Mouse (Mus musculus) cerebellum, postnatal 25 days (tissue): ENCODE data around the gene Jarid2.
A peak's percentile ranks its signal among the peaks of the same experiment; 100 is the strongest.

Experiments
- DNase-seq, 2 experiments: peaks; one replicate each; pipeline ENCODE4 v3.0.0; 2021; ENCODE audit warnings: mixed read lengths in 2 of 2

Jarid2 gene

GRCm38 (mm10) chr13:44921095-44921494 lies 191.8 kb downstream of the Jarid2 start:
- DNase-seq: no peak

- DNase-seq: peak; percentile 54 to 69
These were observed 192.4 kb downstream of the Jarid2 start for GRCm38 (mm10) chr13:44921721-44922120.

DNA sequence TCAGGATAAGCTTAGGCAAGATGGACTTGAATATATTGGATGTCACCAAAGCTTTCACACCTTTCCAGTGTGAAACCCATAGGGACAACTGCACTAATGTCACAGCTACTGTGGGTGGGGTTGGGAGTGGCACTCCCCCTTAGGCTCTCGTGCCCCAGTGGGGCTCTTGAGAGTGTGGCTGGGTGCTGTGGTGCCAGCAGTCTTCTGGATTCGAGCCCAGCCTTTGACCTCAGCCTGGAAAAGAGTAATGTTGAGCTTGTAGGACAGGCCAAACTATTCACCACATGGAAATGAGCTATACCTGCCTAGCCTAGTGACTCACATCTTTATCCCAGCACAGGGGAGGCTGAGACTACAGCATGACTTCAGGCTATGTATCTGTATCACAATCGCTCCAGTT lies 194.8 kb downstream of the Jarid2 start:
- DNase-seq: no peak

- no peak for DNase-seq
These were observed 195.9 kb downstream of the Jarid2 start for GRCm38 (mm10) chr13:44925173-44925572.

- DNase-seq: no peak
These were observed 197.0 kb downstream of the Jarid2 start for GRCm38 (mm10) chr13:44926311-44926710.

DNA sequence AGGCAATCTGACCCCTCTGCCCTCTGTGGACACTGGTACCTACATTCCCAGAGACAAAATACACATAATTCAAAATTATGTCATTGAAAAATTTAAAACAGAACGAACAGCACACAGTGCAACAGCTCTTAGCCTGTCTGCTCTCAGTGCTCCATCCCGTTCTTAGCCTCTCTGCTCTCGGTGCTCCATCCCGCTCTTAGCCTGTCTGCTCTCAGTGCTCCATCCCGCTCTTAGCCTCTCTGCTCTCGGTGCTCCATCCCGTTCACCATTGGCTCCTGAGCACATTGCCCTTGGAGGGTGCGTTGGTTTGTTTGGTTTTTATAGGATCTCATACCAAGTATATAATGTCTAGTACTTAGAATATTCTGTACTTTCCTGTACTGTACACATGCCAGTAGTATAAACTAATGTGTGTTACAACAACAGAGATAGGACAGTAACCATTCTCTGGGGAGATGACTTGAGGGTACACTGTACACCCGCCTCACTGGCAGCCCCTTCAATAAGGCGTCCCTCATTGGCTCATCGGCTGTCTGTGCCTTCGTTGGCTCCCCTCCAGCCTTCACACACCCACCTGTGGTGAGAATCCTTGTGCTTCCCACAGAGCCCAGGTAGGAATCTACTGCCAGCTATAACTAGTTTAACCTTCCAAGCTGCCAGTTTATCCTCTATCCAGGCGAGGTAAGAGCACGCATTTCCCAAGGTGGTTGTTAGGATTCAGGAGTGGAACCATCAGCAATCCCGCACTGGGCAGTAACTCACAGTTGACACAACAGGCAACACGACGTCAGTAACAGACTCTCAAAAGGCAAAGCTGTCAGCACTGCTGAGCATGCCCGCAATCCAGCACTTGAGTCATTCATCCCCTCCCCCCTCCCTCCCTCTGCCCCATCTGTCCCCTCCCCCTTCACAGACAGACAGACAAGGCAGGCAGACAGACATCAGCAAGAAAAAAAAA lies 203.3 kb downstream of the Jarid2 start:
- DNase-seq: peak in 1 of 2 experiments; percentile 47

DNA sequence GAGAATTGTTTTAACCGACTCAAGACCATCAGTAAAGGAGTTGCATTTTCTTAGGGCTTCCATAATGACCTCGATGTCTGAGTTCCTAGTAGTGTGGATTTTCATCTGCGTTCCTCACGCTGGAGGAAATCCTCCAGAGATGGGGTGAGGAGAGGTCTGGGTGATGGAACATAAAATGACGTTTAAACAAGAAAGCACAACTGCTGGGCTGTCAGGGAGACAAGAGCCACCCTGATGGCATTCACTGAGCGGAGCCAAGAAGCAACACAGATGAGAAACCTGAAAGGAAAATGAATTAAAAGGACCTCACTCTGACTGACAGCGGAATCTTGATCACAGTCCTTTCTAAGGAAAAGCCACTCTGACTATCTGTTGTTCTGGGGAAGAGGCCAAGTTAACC lies 204.3 kb downstream of the Jarid2 start:
- no peak for DNase-seq

DNA sequence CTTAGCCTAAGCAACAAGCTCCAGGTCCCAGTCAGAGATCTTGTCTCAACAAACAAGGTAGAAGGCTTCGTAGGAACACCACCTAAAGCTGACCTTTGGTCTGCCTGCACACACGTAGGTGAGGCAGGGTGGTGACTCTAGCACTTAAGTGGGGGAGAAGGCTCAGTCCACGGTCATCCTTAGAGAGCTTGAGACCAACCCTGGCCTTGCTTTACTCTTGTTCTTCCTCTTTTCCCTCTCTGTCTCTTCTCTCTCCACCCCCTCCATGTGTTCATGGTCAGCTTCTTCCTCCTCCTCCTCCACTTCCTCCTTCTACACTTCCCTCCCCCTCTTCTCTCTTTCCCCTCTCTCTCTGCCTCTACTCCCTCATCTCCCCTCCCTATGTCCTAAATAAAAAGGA lies 208.4 kb downstream of the Jarid2 start:
- DNase-seq: no peak

DNA sequence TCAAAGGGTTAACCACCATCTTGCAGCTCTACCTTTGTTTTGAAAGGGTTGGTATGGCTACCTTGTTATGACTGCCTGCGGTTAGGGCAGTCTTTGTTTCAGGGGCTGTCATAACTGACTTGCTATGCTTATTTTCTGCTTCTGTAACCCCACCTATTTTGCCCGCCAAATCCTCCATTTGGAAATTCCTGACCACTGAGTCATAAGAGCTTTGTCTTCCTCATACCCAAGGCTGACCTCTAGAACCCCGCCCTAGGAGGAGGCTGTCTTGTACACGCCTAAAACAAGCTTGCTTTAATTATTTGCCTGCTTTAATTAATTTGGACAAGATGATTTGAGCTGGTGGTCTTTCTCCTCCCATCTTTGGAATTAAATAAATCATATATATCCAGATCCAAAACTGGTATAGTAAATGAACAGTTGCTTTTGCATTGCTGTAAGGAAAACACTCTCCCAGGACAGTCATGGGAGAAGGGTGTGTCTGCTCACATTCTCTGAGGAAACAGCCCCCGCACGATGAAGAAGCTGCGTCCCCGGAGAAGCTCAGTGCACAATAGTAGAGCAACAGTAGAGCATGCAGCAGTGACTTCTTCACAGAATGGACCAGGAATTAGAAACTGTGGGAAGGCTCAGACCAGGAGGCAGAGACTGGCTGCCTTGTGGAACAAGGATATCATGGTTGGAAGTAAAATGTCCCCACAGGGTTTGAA lies 210.2 kb downstream of the Jarid2 start:
- no peak for DNase-seq

- DNase-seq: no peak
These were observed 214.3 kb downstream of the Jarid2 start for GRCm38 (mm10) chr13:44943618-44944017.

DNA sequence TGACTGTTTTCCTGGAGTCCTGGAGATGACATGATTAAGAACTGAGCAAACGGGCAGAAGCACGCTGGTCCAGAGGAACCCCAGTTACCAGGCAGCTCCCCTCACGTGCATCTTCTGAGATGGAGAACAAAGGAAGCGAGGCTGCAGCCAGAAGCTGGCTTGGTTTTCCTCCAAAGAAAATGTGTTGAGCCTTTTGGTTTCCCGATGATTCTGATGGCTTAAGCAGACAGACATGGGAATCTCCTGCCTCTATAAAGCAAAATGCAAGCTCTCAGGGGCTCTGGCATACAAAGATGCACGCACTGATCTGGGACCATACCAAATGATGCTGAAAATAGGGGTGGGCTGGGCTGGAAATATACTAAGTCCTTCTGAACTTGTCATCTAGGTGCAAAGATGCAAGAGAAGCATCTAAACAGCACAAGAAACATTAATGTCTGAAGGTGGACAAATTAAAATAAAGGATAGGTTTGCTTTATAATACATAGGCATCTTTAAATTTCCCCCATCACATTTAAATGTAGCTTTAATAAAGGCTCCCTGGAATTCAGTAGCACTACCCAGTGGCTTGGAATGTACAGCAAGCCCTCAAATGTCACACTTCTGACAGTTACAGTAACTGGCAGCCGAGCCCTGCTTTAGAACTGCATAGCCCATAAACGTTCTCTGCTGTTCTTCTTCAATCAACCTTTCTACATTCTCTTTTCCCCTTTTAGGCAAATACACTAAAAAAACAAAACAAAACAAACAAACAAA lies 217.8 kb downstream of the Jarid2 start:
- peak; percentile 55 to 60 for DNase-seq

DNA sequence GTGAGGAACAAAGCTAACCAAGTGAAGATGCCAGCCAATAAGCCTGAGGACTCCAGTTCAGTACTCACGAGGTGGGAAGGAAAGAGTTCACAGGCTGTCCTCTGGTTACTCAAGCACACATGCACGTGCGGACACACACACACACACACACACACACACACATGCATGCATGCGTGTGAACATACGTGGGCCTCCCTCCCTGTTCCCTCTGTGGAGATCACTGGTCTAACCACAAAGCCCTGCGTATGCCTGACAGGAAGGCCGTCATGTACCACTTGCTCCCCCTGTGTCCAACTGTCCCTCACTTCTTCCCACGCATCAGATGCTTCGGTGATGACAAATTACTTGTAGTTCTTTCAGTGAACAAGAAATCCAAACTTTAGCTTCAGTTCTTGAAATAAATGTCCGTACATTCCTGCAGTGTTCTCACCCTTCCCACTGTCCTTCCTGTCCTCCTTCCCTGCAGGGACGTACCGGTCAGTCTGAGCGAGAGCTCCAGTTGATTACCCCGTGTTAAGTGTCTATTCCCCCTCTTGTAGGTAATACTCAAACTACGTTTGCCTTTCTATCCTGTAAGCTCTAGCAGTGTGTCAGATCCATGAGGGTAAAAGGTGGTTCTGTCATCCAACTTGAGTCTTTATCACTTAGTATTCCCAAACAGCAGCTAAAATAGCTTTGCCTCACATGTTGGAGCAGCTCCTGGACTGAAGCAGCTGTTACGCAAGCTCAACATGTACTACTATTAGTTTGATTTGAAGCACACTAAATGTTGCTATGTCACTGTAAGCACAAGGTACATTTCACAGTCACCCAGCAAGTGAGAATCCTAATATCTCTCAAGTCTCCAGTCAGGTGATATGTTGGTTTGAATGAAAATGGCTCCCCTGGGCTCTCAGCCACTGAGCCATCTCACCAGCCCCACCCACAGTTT lies 219.3 kb downstream of the Jarid2 start:
- no peak for DNase-seq

DNA sequence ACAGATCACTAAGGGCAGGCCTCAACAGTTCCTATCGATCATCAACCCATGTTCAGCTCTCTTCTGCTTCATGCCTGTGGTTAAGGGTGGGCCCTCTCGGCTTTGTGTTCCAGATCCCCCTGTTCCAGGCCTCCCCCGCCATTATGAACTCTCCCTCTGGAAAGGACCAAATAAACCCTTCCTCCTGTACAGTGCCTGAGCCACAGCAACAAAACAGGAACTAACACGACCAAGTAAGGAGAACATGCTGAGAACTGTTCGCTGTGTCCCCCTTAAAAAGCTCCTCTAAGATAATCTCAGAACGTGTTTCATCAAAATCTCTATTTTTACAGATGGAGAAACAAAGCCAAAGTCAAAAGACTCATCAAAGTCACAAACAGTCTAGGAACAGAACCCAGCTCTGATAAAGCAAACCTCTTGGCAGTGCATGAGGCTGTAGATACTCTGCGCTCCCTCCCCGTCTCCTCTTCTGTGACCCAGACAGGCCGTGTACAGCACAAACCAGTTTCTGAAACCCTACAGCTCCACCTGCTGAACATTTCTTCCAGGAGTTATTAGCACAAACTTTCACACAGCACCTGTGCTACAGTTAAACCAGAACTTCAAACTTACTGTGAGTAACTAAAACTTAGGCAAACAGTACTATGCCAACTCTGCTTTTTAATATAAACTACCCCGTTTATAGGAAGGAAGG lies 223.3 kb downstream of the Jarid2 start:
- DNase-seq: peak in 1 of 2 experiments; percentile 49

DNA sequence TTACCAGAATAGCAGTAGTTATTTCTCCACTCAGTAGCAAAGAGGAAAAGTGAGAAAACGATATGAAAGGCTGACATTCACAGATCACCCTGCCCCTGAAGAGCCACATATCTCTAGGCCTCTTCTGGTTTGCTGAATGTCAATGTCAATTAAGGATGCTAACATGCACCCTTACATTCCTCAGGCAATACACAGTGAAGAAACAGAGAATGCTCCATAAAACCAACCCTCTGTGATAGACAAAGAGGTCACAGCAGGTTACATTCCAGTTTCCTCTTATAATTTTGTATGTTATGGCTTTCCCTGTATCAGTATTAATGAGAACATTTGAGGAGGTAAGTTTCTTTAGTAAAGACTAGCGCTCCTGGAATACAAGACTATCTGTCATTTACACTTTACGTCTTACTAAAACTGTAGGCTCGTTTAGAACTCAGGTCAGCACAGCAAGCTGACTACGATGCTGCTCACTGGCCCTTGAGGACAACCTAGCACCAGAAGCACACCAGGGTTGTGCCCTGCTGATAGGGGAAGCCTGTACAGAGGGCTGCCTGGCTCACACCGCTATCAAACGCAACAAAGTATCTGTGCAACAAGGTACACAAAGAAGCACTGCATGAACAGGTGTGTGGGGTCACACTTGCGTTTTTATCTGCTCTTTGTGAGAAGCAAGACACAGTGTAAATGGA lies 224.4 kb downstream of the Jarid2 start:
- no peak for DNase-seq

DNA sequence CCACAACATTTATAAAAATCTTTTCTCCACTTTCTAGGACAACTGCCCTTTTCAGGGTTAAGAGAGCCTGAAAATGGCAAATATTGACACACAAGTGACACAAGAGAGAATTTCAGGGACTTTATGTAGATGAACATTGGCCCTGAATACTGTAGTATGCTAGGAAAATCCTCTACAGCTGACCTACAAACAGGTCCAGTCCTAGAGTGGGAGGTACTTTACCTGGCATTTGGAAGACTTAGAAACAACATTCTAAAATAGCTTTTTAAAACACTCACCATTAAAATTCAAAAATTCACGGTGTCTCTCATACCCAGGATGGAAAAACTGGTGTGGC lies 224.9 kb downstream of the Jarid2 start:
- no peak for DNase-seq

DNA sequence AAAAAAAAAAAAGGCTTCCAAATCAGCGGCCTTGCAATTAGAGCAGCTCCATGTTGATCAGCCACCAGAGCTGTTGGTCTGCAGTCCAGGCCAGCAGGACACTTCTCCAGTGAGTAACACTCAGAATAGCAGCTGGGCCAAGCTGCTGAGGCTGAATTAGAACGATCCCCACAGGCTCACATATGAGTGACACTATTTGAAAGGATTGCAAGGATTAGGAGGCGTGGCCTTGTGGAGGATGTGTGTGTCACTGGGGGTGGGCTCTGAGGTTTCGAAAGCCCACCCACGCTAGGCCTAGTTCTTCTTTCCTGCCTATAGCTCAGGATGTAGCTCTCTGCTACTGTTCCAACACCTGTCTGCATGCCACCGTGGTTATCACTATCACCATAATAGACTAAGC lies 226.5 kb downstream of the Jarid2 start:
- no peak for DNase-seq

GRCm38 (mm10) chr13:44957049-44957448 lies 227.8 kb downstream of the Jarid2 start:
- DNase-seq: no peak

GRCm38 (mm10) chr13:44960542-44961291 lies 231.4 kb downstream of the Jarid2 start:
- no peak for DNase-seq
